Mouse (Mus musculus) heart, embryonic 13.5 days (tissue): Measurements from ENCODE around the gene 2010111I01Rik. TPM values are rescaled to one million over a fixed set of nuclear protein-coding genes. Genes with fewer than 3 reads are reported as not detected.
"Not testable (repeated sequence)": the region's sequence is repeated elsewhere in the genome, so short reads cannot be mapped to it uniquely, and the experiment has no call there.

ENCODE experiments used
- ATAC-seq: fragments of 200-750 bp; cut with Nextera tagmentation; 2 replicates; pipeline ENCODE4 v1.8.0; 2017; ENCODE audit warnings: moderate TSS enrichment; ENCODE audit not compliant: insufficient number of reproducible peaks, low FRiP score, low TSS enrichment; ENCODE audit errors: extremely low read depth
- H3K27ac ChIP-seq: fragments of 300-500 bp; sonication (generic); replicated peaks from 2 replicates; pipeline ENCODE4 v1.5.1; 2015; ENCODE audit warnings: moderate library complexity, mild to moderate bottlenecking, inconsistent platforms
- H3K27me3 ChIP-seq: fragments of 300-500 bp; sonication (generic); replicated peaks from 2 replicates; pipeline ENCODE4 v1.6.1; 2015; ENCODE audit warnings: mild to moderate bottlenecking, inconsistent platforms
- H3K36me3 ChIP-seq: fragments of 300-500 bp; sonication (generic); 2 replicates; pipeline ENCODE4 v1.6.1; 2015; ENCODE audit warnings: mild to moderate bottlenecking, inconsistent platforms
- H3K4me1 ChIP-seq: fragments of 300-500 bp; sonication (generic); 2 replicates; pipeline ENCODE4 v1.6.1; 2015; ENCODE audit warnings: inconsistent platforms
- H3K4me2 ChIP-seq: fragments of 300-500 bp; sonication (generic); 2 replicates; pipeline ENCODE4 v1.6.1; 2015; ENCODE audit warnings: inconsistent platforms, mild to moderate bottlenecking, moderate library complexity
- H3K4me3 ChIP-seq: fragments of 300-500 bp; sonication (generic); 2 replicates; pipeline ENCODE4 v1.5.1; 2015; ENCODE audit warnings: moderate library complexity, mild to moderate bottlenecking, inconsistent platforms
- H3K9ac ChIP-seq: fragments of 300-500 bp; sonication (generic); 2 replicates; pipeline ENCODE4 v1.6.1; 2015; ENCODE audit warnings: inconsistent platforms, mild to moderate bottlenecking, moderate library complexity
- H3K9me3 ChIP-seq: fragments of 300-500 bp; sonication (generic); 2 replicates; pipeline ENCODE4 v1.6.1; 2016; ENCODE audit warnings: inconsistent platforms
- WGBS: fragments of 180-500 bp; shearing (Covaris S2); methylation state at CpG from one replicate; pipeline ENCODE4 v1.1.7; 2015; ENCODE audit warnings: mixed read lengths; 5-methylcytosine and 5-hydroxymethylcytosine counted together
- polyA plus RNA-seq: library from polyadenylated mRNA; unstranded; fragments of >200 nt; fragmentation: Nextera tagmentation; extraction: Ambion mirVana; gene quantifications from 2 replicates; pipeline ENCODE4 v1.2.1, GENCODE M21; 2015

2010111I01Rik gene
- polyA plus RNA-seq, 1 experiment from 2014 or later, result 57.7 TPM

- WGBS, result 67% methylated on average over 8 of the region's 8 CpGs
- no peaks in the 10 kb centered on the region for H3K9me3 ChIP-seq
These were observed 372.7 kb downstream of the 2010111I01Rik start for GRCm38 (mm10) chr13:63337239-63337960.

GRCm38 (mm10) chr13:63339946-63340345 is 375.3 kb downstream of the 2010111I01Rik start:
- no peak overlapping the region for H3K9ac ChIP-seq
- H3K9me3 ChIP-seq, result no peaks in the 10 kb centered on the region
- no peak overlapping the region for H3K4me3 ChIP-seq
- no peak overlapping the region for H3K4me2 ChIP-seq
- no peak overlapping the region for H3K27ac ChIP-seq
- 0 out of 2 replicates have a peak, but pooled peaks cover 9% of the 10 kb centered on the region for H3K36me3 ChIP-seq
- 79% methylated on average over 4 of the region's 4 CpGs for WGBS
- H3K27me3 ChIP-seq, result no peaks in the 10 kb centered on the region
- ATAC-seq, result no peak
- no peaks in the 10 kb centered on the region for H3K4me1 ChIP-seq

More at GRCm38 (mm10) chr13:63337239-63337960, 372.7 kb downstream of the 2010111I01Rik start:
- Histone ChIP-seq H3K4me1 (no peaks in the 10 kb centered on the region), H3K36me3 (0 out of 2 replicates have a peak, but pooled peaks cover 9% of the 10 kb centered on the region), H3K4me3 (no peak overlapping the region), H3K27me3 (no peaks in the 10 kb centered on the region), H3K9ac (no peak overlapping the region), H3K27ac (no peak overlapping the region), H3K4me2 (no peak overlapping the region)
- no peak for ATAC-seq

- H3K27me3 ChIP-seq, result no peaks in the 10 kb centered on the region
- no peak overlapping the region for H3K4me3 ChIP-seq
- WGBS, result 70% methylated on average over 2 of the region's 2 CpGs
- no peaks in the 10 kb centered on the region for H3K4me1 ChIP-seq
- no peak overlapping the region for H3K9ac ChIP-seq
- H3K9me3 ChIP-seq, result no peaks in the 10 kb centered on the region
- no peak overlapping the region for H3K27ac ChIP-seq
- ATAC-seq, result no peak
- no peak overlapping the region for H3K4me2 ChIP-seq
- H3K36me3 ChIP-seq, result 0 out of 2 replicates have a peak, but pooled peaks cover 15% of the 10 kb centered on the region
These were observed 378.1 kb downstream of the 2010111I01Rik start for GRCm38 (mm10) chr13:63342781-63343180.

GRCm38 (mm10) chr13:63344481-63344880 is 379.8 kb downstream of the 2010111I01Rik start:
- H3K27me3 ChIP-seq, result no peaks in the 10 kb centered on the region
- 0 out of 2 replicates have a peak, but pooled peaks cover 12% of the 10 kb centered on the region for H3K36me3 ChIP-seq
- H3K4me3 ChIP-seq, result no peak overlapping the region
- no peak overlapping the region for H3K4me2 ChIP-seq
- ATAC-seq, result no peak
- no peaks in the 10 kb centered on the region for H3K4me1 ChIP-seq
- 94% methylated on average over 3 of the region's 3 CpGs for WGBS
- no peaks in the 10 kb centered on the region for H3K9me3 ChIP-seq
- H3K9ac ChIP-seq, result no peak overlapping the region
- no peak overlapping the region for H3K27ac ChIP-seq

- Histone ChIP-seq H3K4me1 (no peaks in the 10 kb centered on the region), H3K27ac (no peak overlapping the region), H3K36me3 (0 out of 2 replicates have a peak, but pooled peaks cover 9% of the 10 kb centered on the region), H3K9ac (no peak overlapping the region), H3K27me3 (no peaks in the 10 kb centered on the region), H3K9me3 (no peaks in the 10 kb centered on the region), H3K4me3 (no peak overlapping the region), H3K4me2 (no peak overlapping the region)
- 83% methylated on average over 5 of the region's 5 CpGs for WGBS
- no peak for ATAC-seq
These were observed 381.0 kb downstream of the 2010111I01Rik start for GRCm38 (mm10) chr13:63345476-63346225.

- H3K9ac ChIP-seq, result no peak overlapping the region
- H3K4me1 ChIP-seq, result no peaks in the 10 kb centered on the region
- 75% methylated on average over 2 of the region's 2 CpGs for WGBS
- 0 out of 2 replicates have a peak, but pooled peaks cover 6% of the 10 kb centered on the region for H3K36me3 ChIP-seq
- no peaks in the 10 kb centered on the region for H3K9me3 ChIP-seq
- H3K4me2 ChIP-seq, result no peak overlapping the region
- no peak overlapping the region for H3K27ac ChIP-seq
- H3K27me3 ChIP-seq, result no peaks in the 10 kb centered on the region
- ATAC-seq, result no peak
- H3K4me3 ChIP-seq, result no peak overlapping the region
These were observed 382.9 kb downstream of the 2010111I01Rik start for GRCm38 (mm10) chr13:63347639-63348038.

- Histone ChIP-seq H3K36me3 (0 out of 2 replicates have a peak, but pooled peaks cover 6% of the 10 kb centered on the region), H3K27me3 (no peaks in the 10 kb centered on the region), H3K9ac (no peak overlapping the region), H3K4me2 (no peak overlapping the region), H3K4me3 (no peak overlapping the region), H3K4me1 (no peaks in the 10 kb centered on the region), H3K27ac (no peak overlapping the region), H3K9me3 (no peaks in the 10 kb centered on the region)
- 85% methylated on average over 4 of the region's 4 CpGs for WGBS
- ATAC-seq, result no peak
These were observed 385.4 kb downstream of the 2010111I01Rik start for GRCm38 (mm10) chr13:63350076-63350475.

GRCm38 (mm10) chr13:63353312-63353711 is 388.6 kb downstream of the 2010111I01Rik start:
- not testable (repeated sequence) for H3K4me3 ChIP-seq, H3K4me2 ChIP-seq, H3K9me3 ChIP-seq, H3K27ac ChIP-seq, H3K27me3 ChIP-seq, H3K4me1 ChIP-seq, ATAC-seq, H3K9ac ChIP-seq, H3K36me3 ChIP-seq
- 83% methylated on average over 4 of the region's 4 CpGs for WGBS

- Histone ChIP-seq H3K4me3 (no peak overlapping the region), H3K27me3 (no peaks in the 10 kb centered on the region), H3K4me1 (no peaks in the 10 kb centered on the region), H3K4me2 (no peak overlapping the region), H3K9ac (no peak overlapping the region), H3K36me3 (no peaks in the 10 kb centered on the region), H3K9me3 (no peaks in the 10 kb centered on the region), H3K27ac (no peak overlapping the region)
- WGBS, result 82% methylated on average over 4 of the region's 4 CpGs
- ATAC-seq, result no peak
These were observed 391.4 kb downstream of the 2010111I01Rik start for GRCm38 (mm10) chr13:63356101-63356500.

GRCm38 (mm10) chr13:63356558-63356957 is 391.9 kb downstream of the 2010111I01Rik start:
- no peak for ATAC-seq

GRCm38 (mm10) chr13:63359393-63359792 is 394.7 kb downstream of the 2010111I01Rik start:
- Histone ChIP-seq H3K27ac (no peak overlapping the region), H3K4me1 (0 out of 2 replicates have a peak, but pooled peaks cover 3% of the 10 kb centered on the region), H3K4me2 (no peak overlapping the region), H3K9ac (no peak overlapping the region), H3K9me3 (no peaks in the 10 kb centered on the region), H3K27me3 (no peaks in the 10 kb centered on the region), H3K4me3 (no peak overlapping the region), H3K36me3 (no peaks in the 10 kb centered on the region)
- ATAC-seq, result no peak
- 80% methylated on average over 4 of the region's 4 CpGs for WGBS

More at GRCm38 (mm10) chr13:63356558-63356957, 391.9 kb downstream of the 2010111I01Rik start:
- Histone ChIP-seq H3K9me3 (no peaks in the 10 kb centered on the region), H3K27ac (no peak overlapping the region), H3K4me1 (0 out of 2 replicates have a peak, but pooled peaks cover under 1% of the 10 kb centered on the region), H3K27me3 (no peaks in the 10 kb centered on the region), H3K9ac (no peak overlapping the region), H3K4me2 (no peak overlapping the region), H3K36me3 (no peaks in the 10 kb centered on the region), H3K4me3 (no peak overlapping the region)
- WGBS, result 33% methylated on average over 3 of the region's 3 CpGs
